Mouse (Mus musculus) liver, embryonic 12.5 days (tissue): ENCODE data around the gene Tex46. TPM values are rescaled to one million over a fixed set of nuclear protein-coding genes. Genes with fewer than 3 reads are reported as not detected.

ENCODE experiments used
- ATAC-seq: fragments of 200-750 bp; cut with Nextera tagmentation; 2 replicates; pipeline ENCODE4 v1.8.0; 2017; ENCODE audit warnings: moderate number of reproducible peaks, mild to moderate bottlenecking, moderate library complexity
- H3K27ac ChIP-seq: fragments of 300-500 bp; sonication (generic); 2 replicates; pipeline ENCODE4 v1.5.1; 2016; ENCODE audit warnings: mild to moderate bottlenecking
- H3K27me3 ChIP-seq: fragments of 300-500 bp; sonication (generic); replicated peaks from 2 replicates; pipeline ENCODE4 v1.6.1; 2016; ENCODE audit warnings: mild to moderate bottlenecking, moderate library complexity
- H3K36me3 ChIP-seq: fragments of 300-500 bp; sonication (generic); 2 replicates; pipeline ENCODE4 v1.6.1; 2016; ENCODE audit warnings: mild to moderate bottlenecking, moderate library complexity
- H3K4me1 ChIP-seq: fragments of 300-500 bp; sonication (generic); 2 replicates; pipeline ENCODE4 v1.6.1; 2016
- H3K4me2 ChIP-seq: fragments of 300-500 bp; sonication (generic); 2 replicates; pipeline ENCODE4 v1.6.1; 2016; ENCODE audit warnings: mild to moderate bottlenecking, moderate library complexity
- H3K4me3 ChIP-seq: fragments of 300-500 bp; sonication (generic); 2 replicates; pipeline ENCODE4 v1.5.1; 2016; ENCODE audit warnings: mild to moderate bottlenecking, moderate library complexity
- H3K9ac ChIP-seq: fragments of 300-500 bp; sonication (generic); 2 replicates; pipeline ENCODE4 v1.6.1; 2016; ENCODE audit warnings: mild to moderate bottlenecking, moderate library complexity
- H3K9me3 ChIP-seq: fragments of 300-500 bp; sonication (generic); replicated peaks from 2 replicates; pipeline ENCODE4 v1.6.1; 2016; ENCODE audit warnings: mild to moderate bottlenecking, moderate library complexity
- WGBS: fragments of 180-500 bp; shearing (Covaris S2); methylation state at CpG from one replicate; pipeline ENCODE4 v1.1.7; 2016; ENCODE audit not compliant: insufficient replicate concordance; 5-methylcytosine and 5-hydroxymethylcytosine counted together
- microRNA-seq: library from miRNA; unstranded; fragments of <30 nt; microRNA quantifications from one replicate; pipeline ENCODE4, GENCODE M21; 2017
- polyA plus RNA-seq: library from polyadenylated mRNA; unstranded; fragments of >200 nt; fragmentation: Nextera tagmentation; extraction: Ambion mirVana; gene quantifications from 2 replicates; pipeline ENCODE4 v1.2.1, GENCODE M21; 2016

Gene Tex46
- polyA plus RNA-seq, 1 experiment from 2014 or later, result not detected

- H3K27ac ChIP-seq, result peak overlapping the region; percentile 63
- peak; percentile 8; the same call in 1 of the 2 replicates for ATAC-seq
These were observed 42.8 kb downstream of the Tex46 start for GRCm38 (mm10) chr4:136653019-136653418.

GRCm38 (mm10) chr4:136653692-136654234 is 43.5 kb downstream of the Tex46 start:
- H3K4me2 ChIP-seq, result peak overlapping the region; percentile 10; the same call in 1 of the 2 replicates
- 31% methylated on average over 10 of the region's 10 CpGs for WGBS
- no peaks in the 10 kb centered on the region for H3K9me3 ChIP-seq

More at GRCm38 (mm10) chr4:136653019-136653418, 42.8 kb downstream of the Tex46 start:
- peak overlapping the region; percentile 10 for H3K4me2 ChIP-seq
- no peaks in the 10 kb centered on the region for H3K36me3 ChIP-seq
- no peak overlapping the region for H3K9ac ChIP-seq
- H3K27me3 ChIP-seq, result peaks cover 2% of the 10 kb centered on the region; the same call in 1 of the 2 replicates
- no peaks in the 10 kb centered on the region for H3K9me3 ChIP-seq
- 27% methylated on average over 6 of the region's 6 CpGs for WGBS
- no peak overlapping the region for H3K4me3 ChIP-seq
- H3K4me1 ChIP-seq, result peaks cover 48% of the 10 kb centered on the region

GRCm38 (mm10) chr4:136657914-136658313 is 47.7 kb downstream of the Tex46 start:
- no peaks in the 10 kb centered on the region for H3K9me3 ChIP-seq
- H3K4me1 ChIP-seq, result peaks cover 25% of the 10 kb centered on the region
- WGBS, result 17% methylated on average over 3 of the region's 3 CpGs
- no peaks in the 10 kb centered on the region for H3K36me3 ChIP-seq
- H3K4me2 ChIP-seq, result no peak overlapping the region
- no peak overlapping the region for H3K27ac ChIP-seq
- ATAC-seq, result no peak
- H3K4me3 ChIP-seq, result no peak overlapping the region
- H3K27me3 ChIP-seq, result no peaks in the 10 kb centered on the region
- H3K9ac ChIP-seq, result no peak overlapping the region

More at GRCm38 (mm10) chr4:136653692-136654234, 43.5 kb downstream of the Tex46 start:
- Histone ChIP-seq H3K4me3 (no peak overlapping the region), H3K4me1 (peaks cover 48% of the 10 kb centered on the region), H3K9ac (no peak overlapping the region; the same call in 1 of the 2 replicates), H3K36me3 (no peaks in the 10 kb centered on the region), H3K27me3 (no peaks in the 10 kb centered on the region), H3K27ac (peak overlapping the region; percentile 39; the same call in 1 of the 2 replicates)
- no peak for ATAC-seq

Small RNAs within 50 kb of the gene (microRNA-seq; reads per million reads assigned to microRNA genes)
- not detected for gene Gm22180

Other genes with a start within 250 kb of the Tex46 start
- not detected in 2 replicates for gene Htr1d, start 186.9 kb upstream of the Tex46 start, polyA plus RNA-seq
- 0.10 TPM in 1 of 2 replicates, not detected in the other for gene 6030445D17Rik, start 148.2 kb upstream of the Tex46 start, polyA plus RNA-seq
- 25.6 and 25.7 TPM in 2 replicates for gene Luzp1, start 140.7 kb upstream of the Tex46 start, polyA plus RNA-seq
- gene Kdm1a, start 7.7 kb upstream of the Tex46 start, polyA plus RNA-seq, result 31.3 and 31.9 TPM in 2 replicates
- gene Lactbl1, start 12.2 kb downstream of the Tex46 start, polyA plus RNA-seq, result not detected in 2 replicates
- gene Ephb2, start 225.6 kb downstream of the Tex46 start, polyA plus RNA-seq, result 1.4 and 1.7 TPM in 2 replicates